Mouse (Mus musculus) forebrain, embryonic 15.5 days (tissue): ENCODE measurements around the gene Mtx1. TPM values are rescaled to one million over a fixed set of nuclear protein-coding genes. Genes with fewer than 3 reads are reported as not detected.

Experiments used
- ATAC-seq: fragments of 200-750 bp; cut with Nextera tagmentation; replicated peaks from 2 replicates; pipeline ENCODE4 v1.8.0; 2017; ENCODE audit warnings: mild to moderate bottlenecking, moderate TSS enrichment, moderate library complexity
- H3K27ac ChIP-seq: fragments of 300-500 bp; sonication (generic); replicated peaks from 2 replicates; pipeline ENCODE4 v1.5.1; 2015; ENCODE audit warnings: mild to moderate bottlenecking, inconsistent platforms
- H3K27me3 ChIP-seq: fragments of 300-500 bp; sonication (generic); 2 replicates; pipeline ENCODE4 v1.6.1; 2015; ENCODE audit warnings: inconsistent platforms
- H3K36me3 ChIP-seq: fragments of 300-500 bp; sonication (generic); 2 replicates; pipeline ENCODE4 v1.6.1; 2015; ENCODE audit warnings: mild to moderate bottlenecking, inconsistent platforms
- H3K4me1 ChIP-seq: fragments of 300-500 bp; sonication (generic); 2 replicates; pipeline ENCODE4 v1.6.1; 2015; ENCODE audit warnings: inconsistent platforms
- H3K4me2 ChIP-seq: fragments of 300-500 bp; sonication (generic); replicated peaks from 2 replicates; pipeline ENCODE4 v1.6.1; 2015; ENCODE audit warnings: mild to moderate bottlenecking, inconsistent platforms
- H3K4me3 ChIP-seq: fragments of 300-500 bp; sonication (generic); 2 replicates; pipeline ENCODE4 v1.5.1; 2015; ENCODE audit warnings: mild to moderate bottlenecking, inconsistent platforms
- H3K9ac ChIP-seq: fragments of 300-500 bp; sonication (generic); replicated peaks from 2 replicates; pipeline ENCODE4 v1.6.1; 2015; ENCODE audit warnings: mild to moderate bottlenecking, inconsistent platforms
- H3K9me3 ChIP-seq: fragments of 300-500 bp; sonication (generic); 2 replicates; pipeline ENCODE4 v1.6.1; 2016; ENCODE audit warnings: inconsistent platforms
- WGBS: fragments of 180-500 bp; shearing (Covaris S2); methylation state at CpG from one replicate; pipeline ENCODE4 v1.1.7; 2015; ENCODE audit warnings: mixed read lengths; 5-methylcytosine and 5-hydroxymethylcytosine counted together
- polyA plus RNA-seq: library from polyadenylated mRNA; unstranded; fragments of >200 nt; fragmentation: Nextera tagmentation; extraction: Ambion mirVana; gene quantifications from 2 replicates; pipeline ENCODE4 v1.2.1, GENCODE M21; 2015

Mtx1 gene
- polyA plus RNA-seq, 1 experiment from 2014 or later = 175 TPM

DNA sequence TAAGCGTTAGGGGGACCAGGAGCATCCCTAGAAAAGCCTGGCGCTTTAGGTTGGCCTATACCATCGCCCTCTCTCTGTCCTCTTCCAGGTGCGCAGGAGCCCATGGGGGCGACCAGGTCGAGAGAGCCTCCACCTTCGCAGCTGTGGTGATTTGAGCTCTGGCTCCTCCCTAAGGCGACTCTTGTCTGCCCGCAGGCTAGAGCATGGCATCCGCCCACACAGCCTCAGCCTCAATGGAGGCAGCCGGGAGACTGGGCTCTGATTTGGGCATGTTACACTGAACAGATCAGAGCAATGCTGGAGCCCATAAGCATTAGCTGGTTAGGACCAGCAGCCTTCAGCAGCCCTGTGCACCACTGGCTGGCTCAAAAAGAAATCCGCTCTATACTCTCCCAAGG, 38.4 kb downstream of the Mtx1 start:
- WGBS = 57% methylated on average over 12 of the region's 12 CpGs
- Histone ChIP-seq H3K4me2 (no peak overlapping the region), H3K9ac (no peak overlapping the region)

DNA sequence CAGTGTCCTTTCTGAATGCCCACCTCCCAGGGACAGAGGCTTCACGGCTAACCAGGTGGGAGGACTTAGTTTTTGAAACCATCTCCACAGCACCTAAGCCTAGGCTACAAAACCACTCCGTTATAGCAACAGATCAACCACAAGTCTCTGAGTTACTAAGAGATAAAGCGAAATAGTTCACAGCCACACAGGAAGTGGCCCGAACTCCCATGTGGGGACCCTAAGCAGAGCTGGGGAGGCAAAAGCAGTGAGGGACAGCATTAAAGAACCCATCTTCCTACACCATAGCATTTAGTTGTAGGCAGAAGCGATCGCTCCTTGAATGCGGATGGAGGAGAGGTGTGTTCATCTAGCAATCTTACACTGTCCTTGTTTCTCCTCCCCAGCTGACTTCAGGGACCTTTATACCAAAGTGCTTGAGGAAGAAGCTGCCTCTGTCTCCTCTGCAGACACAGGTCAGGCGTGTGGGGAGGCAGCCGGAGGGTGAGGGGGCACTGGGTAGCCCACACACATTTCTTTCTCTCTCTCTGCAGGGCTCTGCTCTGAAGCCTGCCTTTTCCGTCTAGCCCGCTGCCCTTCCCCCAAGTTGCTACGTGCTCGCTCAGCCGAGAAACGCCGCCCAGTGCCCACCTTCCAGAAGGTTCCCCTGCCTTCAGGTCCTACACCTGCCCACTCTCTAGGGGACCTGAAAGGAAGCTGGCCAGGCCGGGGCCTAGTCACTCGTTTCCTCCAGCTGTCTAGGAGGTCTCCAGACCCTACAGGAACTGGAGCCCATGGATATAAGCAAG, 39.0 kb downstream of the Mtx1 start:
- Histone ChIP-seq H3K9me3 (no peaks in the 10 kb centered on the region), H3K4me3 (no peak overlapping the region), H3K27ac (no peak overlapping the region), H3K9ac (no peak overlapping the region), H3K4me2 (no peak overlapping the region), H3K27me3 (no peaks in the 10 kb centered on the region; the same call in 1 of the 2 replicates), H3K4me1 (peaks cover 18% of the 10 kb centered on the region), H3K36me3 (peaks cover 2% of the 10 kb centered on the region; the same call in 1 of the 2 replicates)
- 51% methylated on average over 18 of the region's 18 CpGs for WGBS
- ATAC-seq = no peak

More for the DNA sequence above, 38.4 kb downstream of the Mtx1 start:
- peaks cover 12% of the 10 kb centered on the region for H3K4me1 ChIP-seq
- peaks cover 2% of the 10 kb centered on the region; the same call in 1 of the 2 replicates for H3K36me3 ChIP-seq
- no peak for ATAC-seq
- no peak overlapping the region for H3K4me3 ChIP-seq
- H3K9me3 ChIP-seq = no peaks in the 10 kb centered on the region
- no peak overlapping the region for H3K27ac ChIP-seq
- no peaks in the 10 kb centered on the region; the same call in 1 of the 2 replicates for H3K27me3 ChIP-seq

- no peak overlapping the region for H3K4me3 ChIP-seq
- H3K9me3 ChIP-seq = no peaks in the 10 kb centered on the region
- 31% methylated on average over 23 of the region's 23 CpGs for WGBS
- peaks cover 21% of the 10 kb centered on the region for H3K4me1 ChIP-seq
- peaks cover 4% of the 10 kb centered on the region; the same call in 1 of the 2 replicates for H3K36me3 ChIP-seq
- H3K27ac ChIP-seq = no peak overlapping the region
- no peak overlapping the region for H3K9ac ChIP-seq
- no peak overlapping the region for H3K4me2 ChIP-seq
- ATAC-seq = no peak
- no peaks in the 10 kb centered on the region; the same call in 1 of the 2 replicates for H3K27me3 ChIP-seq
Measured at GRCm38 (mm10) chr3:89187197-89187596, 39.7 kb downstream of the Mtx1 start.

- WGBS = 74% methylated on average over 5 of the region's 6 CpGs
- Histone ChIP-seq H3K27ac (peak overlapping the region; percentile 93; the same call in 1 of the 2 replicates), H3K36me3 (peaks cover 36% of the 10 kb centered on the region), H3K4me1 (peaks cover 25% of the 10 kb centered on the region), H3K4me3 (peak overlapping the region; percentile 85), H3K27me3 (no peaks in the 10 kb centered on the region; the same call in 1 of the 2 replicates), H3K4me2 (peak overlapping the region; percentile 98), H3K9ac (peak overlapping the region; percentile 87), H3K9me3 (no peaks in the 10 kb centered on the region)
- no peak for ATAC-seq
Measured at GRCm38 (mm10) chr3:89183959-89184315, 43.0 kb downstream of the Mtx1 start.

DNA sequence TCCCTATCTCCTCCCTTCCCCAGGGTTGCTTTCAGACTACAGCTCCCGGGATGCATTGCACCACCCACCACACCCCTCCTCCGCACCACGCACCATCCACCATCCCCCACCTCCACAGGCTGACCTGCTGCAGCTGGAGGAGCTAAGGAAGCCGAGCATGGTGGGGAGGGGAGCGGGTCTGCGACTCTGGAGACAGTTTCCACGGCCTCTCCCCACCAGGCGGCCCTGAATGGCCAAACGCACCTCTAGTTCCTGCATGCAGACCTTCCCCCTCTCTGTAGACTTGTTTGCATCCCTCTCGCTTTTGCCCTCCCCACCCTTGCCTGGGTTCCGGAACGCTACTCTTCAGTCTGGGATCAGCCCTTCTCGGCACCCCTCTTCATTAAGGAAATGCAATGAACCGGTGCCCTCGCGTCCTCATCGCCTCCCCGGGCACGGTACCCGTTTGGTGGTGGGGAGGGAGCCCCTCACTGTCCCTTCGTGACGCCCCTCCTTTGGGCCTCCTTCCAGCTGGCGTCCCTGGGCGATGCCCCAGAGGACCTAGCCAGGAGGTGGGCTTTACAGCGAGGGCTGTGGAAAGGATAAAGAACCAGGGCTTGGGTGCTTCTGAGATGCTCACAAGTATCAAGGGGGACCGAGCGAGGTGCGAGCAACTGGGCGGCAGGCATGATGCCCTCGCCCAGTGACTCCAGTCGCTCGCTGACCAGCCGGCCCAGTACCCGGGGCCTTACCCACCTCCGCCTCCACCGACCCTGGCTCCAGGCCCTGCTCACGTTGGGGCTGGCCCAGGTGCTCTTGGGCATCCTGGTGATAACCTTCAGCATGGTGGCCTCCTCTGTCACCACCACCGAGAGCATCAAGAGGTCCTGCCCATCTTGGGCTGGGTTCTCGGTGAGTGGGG, 43.6 kb downstream of the Mtx1 start, which contains the start of gene Fam189b:
Gene Fam189b, plus strand, starts transcription at position 86 of the 901 bp plus-strand sequence.
- peak within 1 kb of the TSS; percentile 98 for H3K4me2 ChIP-seq
- WGBS = 5% methylated on average over 39 of the region's 39 CpGs
- peak within 1 kb of the TSS; percentile 93 for H3K27ac ChIP-seq
- no peaks in the 10 kb centered on the region for H3K9me3 ChIP-seq
- H3K9ac ChIP-seq = peak within 1 kb of the TSS; percentile 87
- H3K4me3 ChIP-seq = peak within 1 kb of the TSS; percentile 85
- no peaks in the 10 kb centered on the region; the same call in 1 of the 2 replicates for H3K27me3 ChIP-seq
- H3K36me3 ChIP-seq = peaks cover 36% of the 10 kb centered on the region
- H3K4me1 ChIP-seq = peaks cover 31% of the 10 kb centered on the region
- peak; percentile 95 for ATAC-seq

DNA sequence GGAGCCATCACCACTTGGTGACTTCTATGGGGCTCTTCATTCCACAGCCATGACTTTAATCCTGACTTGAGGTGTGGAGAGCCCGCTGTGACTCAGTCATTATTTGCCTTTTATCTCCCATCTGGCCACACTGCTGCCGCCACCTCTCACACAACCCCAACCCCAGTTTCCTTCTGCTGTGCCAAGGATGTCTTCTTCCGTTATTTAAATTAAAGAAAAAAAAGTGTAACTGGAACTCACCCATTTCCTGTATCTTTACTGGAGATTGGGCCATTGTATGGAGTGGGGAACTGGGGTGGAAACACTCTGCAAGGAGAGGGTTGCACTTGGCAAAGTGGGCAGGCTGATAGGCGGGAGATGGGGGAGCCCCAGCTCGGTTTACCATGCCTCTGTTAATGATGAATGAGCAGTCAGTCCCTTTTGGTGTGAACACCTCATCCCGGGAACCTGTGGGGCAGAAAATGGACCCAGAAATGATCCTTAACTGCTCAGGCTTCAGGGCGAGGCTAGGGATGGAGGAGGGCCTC, 44.3 kb downstream of the Mtx1 start:
- peak; percentile 36 for ATAC-seq
- Histone ChIP-seq H3K4me2 (peak overlapping the region; percentile 98), H3K4me3 (peak overlapping the region; percentile 85), H3K9ac (peak overlapping the region; percentile 87; the same call in 1 of the 2 replicates), H3K27ac (peak overlapping the region; percentile 93), H3K27me3 (no peaks in the 10 kb centered on the region; the same call in 1 of the 2 replicates), H3K9me3 (no peaks in the 10 kb centered on the region), H3K4me1 (peaks cover 38% of the 10 kb centered on the region), H3K36me3 (peaks cover 36% of the 10 kb centered on the region)
- WGBS = 50% methylated on average over 7 of the region's 7 CpGs

GRCm38 (mm10) chr3:89181749-89182500, 45.0 kb downstream of the Mtx1 start:
- H3K27me3 ChIP-seq = no peaks in the 10 kb centered on the region; the same call in 1 of the 2 replicates
- H3K9me3 ChIP-seq = no peaks in the 10 kb centered on the region
- no peak overlapping the region for H3K4me3 ChIP-seq
- 93% methylated on average over 27 of the region's 27 CpGs for WGBS
- H3K4me1 ChIP-seq = peaks cover 39% of the 10 kb centered on the region
- 0 out of 2 replicates have a peak overlapping the region, but pooled peaks have one; percentile 93 for H3K27ac ChIP-seq
- no peak overlapping the region for H3K4me2 ChIP-seq
- H3K9ac ChIP-seq = no peak overlapping the region
- H3K36me3 ChIP-seq = peaks cover 34% of the 10 kb centered on the region
- no peak for ATAC-seq

DNA sequence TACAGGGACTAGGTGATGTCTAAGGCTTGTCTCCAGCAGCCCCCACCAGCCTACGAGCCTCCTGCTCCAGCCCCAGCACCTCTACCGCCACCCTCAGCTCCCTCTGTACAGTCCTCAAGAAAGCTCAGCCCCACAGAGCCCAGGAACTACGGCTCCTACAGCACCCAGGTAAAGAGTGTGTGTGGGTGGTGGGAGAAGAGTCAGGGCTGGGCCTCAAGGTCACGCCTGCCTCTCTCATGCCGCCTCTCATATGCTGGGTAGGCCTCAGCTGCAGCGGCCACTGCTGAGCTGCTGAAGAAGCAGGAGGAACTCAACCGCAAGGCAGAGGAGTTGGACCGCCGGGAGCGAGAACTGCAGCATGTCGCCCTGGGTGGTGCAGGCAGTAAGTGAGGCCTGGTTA, 47.8 kb downstream of the Mtx1 start:
- Histone ChIP-seq H3K27ac (no peak overlapping the region), H3K9ac (no peak overlapping the region), H3K27me3 (no peaks in the 10 kb centered on the region), H3K4me2 (peak overlapping the region; percentile 96; the same call in 1 of the 2 replicates), H3K36me3 (peaks cover 58% of the 10 kb centered on the region), H3K9me3 (no peaks in the 10 kb centered on the region), H3K4me3 (peak overlapping the region; percentile 81; the same call in 1 of the 2 replicates), H3K4me1 (peaks cover 37% of the 10 kb centered on the region)
- no peak for ATAC-seq
- 90% methylated on average over 11 of the region's 11 CpGs for WGBS

DNA sequence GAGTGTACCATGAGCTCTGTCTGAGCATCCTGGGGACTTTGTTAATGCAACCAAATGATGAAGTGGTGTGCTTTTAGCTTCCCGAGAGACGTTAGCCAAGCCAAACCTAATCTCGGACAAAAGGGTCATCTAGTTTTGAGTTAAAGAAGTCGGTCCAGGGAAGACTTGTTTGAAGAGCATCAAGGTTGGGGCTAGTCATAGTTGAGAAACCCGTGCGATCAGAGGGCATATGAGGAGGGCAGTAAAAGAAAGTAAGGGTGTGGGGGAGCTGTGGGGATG, 48.8 kb downstream of the Mtx1 start:
- Histone ChIP-seq H3K36me3 (peaks cover 68% of the 10 kb centered on the region), H3K27ac (peak overlapping the region; percentile 74), H3K9me3 (no peaks in the 10 kb centered on the region), H3K4me1 (peaks cover 27% of the 10 kb centered on the region), H3K4me3 (peak overlapping the region; percentile 81), H3K9ac (peak overlapping the region; percentile 71), H3K4me2 (peak overlapping the region; percentile 96), H3K27me3 (no peaks in the 10 kb centered on the region)
- 10% methylated on average over 6 of the region's 6 CpGs for WGBS
- no peak for ATAC-seq

GRCm38 (mm10) chr3:89177242-89178106, 49.4 kb downstream of the Mtx1 start, which contains the start of gene Scamp3:
Gene Scamp3 (plus strand): TSS chr3:89177473.
- peak within 1 kb of the TSS; percentile 96 for H3K4me2 ChIP-seq
- H3K27me3 ChIP-seq = no peaks in the 10 kb centered on the region
- peak within 1 kb of the TSS; percentile 71 for H3K9ac ChIP-seq
- H3K4me1 ChIP-seq = peaks cover 22% of the 10 kb centered on the region
- H3K27ac ChIP-seq = peak within 1 kb of the TSS; percentile 74
- H3K36me3 ChIP-seq = peaks cover 74% of the 10 kb centered on the region
- ATAC-seq = peak; percentile 97
- H3K9me3 ChIP-seq = no peaks in the 10 kb centered on the region
- WGBS = under 1% methylated on average over 43 of the region's 43 CpGs
- peak within 1 kb of the TSS; percentile 81 for H3K4me3 ChIP-seq
